Mouse (Mus musculus): ENCODE measurements around the gene Nphs1. TPM values are rescaled to one million over a fixed set of nuclear protein-coding genes. Genes with fewer than 3 reads are reported as not detected.

Nphs1 gene
- polyA plus RNA-seq, 1 experiment from 2014 or later, result 1.4 TPM

- ATAC-seq (ENCODE audit: low FRiP score, low TSS enrichment) (peak; percentile 87), DNase-seq (peak; percentile 92)
- Histone ChIP-seq H3K27ac (replicated peaks; ENCODE audit: low read depth, low read length) (peak within 1 kb of the TSS; percentile 98), H3K36me3 (ENCODE audit: control insufficient read depth, insufficient read depth, low read length) (peaks cover 31% of the 10 kb centered on the region), H3K4me1 (ENCODE audit: control insufficient read depth, insufficient read depth, low read length) (peaks cover 7% of the 10 kb centered on the region; the same call in 1 of the 2 replicates), H3K27me3 (ENCODE audit: control insufficient read depth, insufficient read depth, low read length) (no peaks in the 10 kb centered on the region), H3K9me3 (ENCODE audit: control insufficient read depth, low read length) (no peaks in the 10 kb centered on the region), H3K4me2 (ENCODE audit: low read length) (peak within 1 kb of the TSS; percentile 90), H3K9ac (replicated peaks; ENCODE audit: low read length) (peak within 1 kb of the TSS; percentile 99), H3K4me3 (replicated peaks; ENCODE audit: low read depth, low read length) (peak within 1 kb of the TSS; percentile 86)
- whole genome bisulfite sequencing, result under 1% methylated on average over 62 of the region's 72 CpGs
Observed at GRCm38 (mm10) chr7:30444971-30445751, 13.0 kb upstream of the Nphs1 start, which contains the start of gene Aplp1. TSS of gene Aplp1 (minus strand) at chr7:30445535.

GRCm38 (mm10) chr7:30450241-30450640 lies 7.9 kb upstream of the Nphs1 start:
- Histone ChIP-seq H3K27ac (replicated peaks; ENCODE audit: low read depth, low read length) (no peak overlapping the region), H3K4me3 (replicated peaks; ENCODE audit: low read depth, low read length) (no peak overlapping the region), H3K9ac (replicated peaks; ENCODE audit: low read length) (no peak overlapping the region), H3K4me1 (ENCODE audit: control insufficient read depth, insufficient read depth, low read length) (peaks cover 5% of the 10 kb centered on the region; the same call in 1 of the 2 replicates), H3K9me3 (ENCODE audit: control insufficient read depth, low read length) (no peaks in the 10 kb centered on the region), H3K27me3 (ENCODE audit: control insufficient read depth, insufficient read depth, low read length) (peaks cover 26% of the 10 kb centered on the region), H3K4me2 (ENCODE audit: low read length) (no peak overlapping the region), H3K36me3 (ENCODE audit: control insufficient read depth, insufficient read depth, low read length) (no peaks in the 10 kb centered on the region)
- ATAC-seq (ENCODE audit: low FRiP score, low TSS enrichment) (no peak), DNase-seq (no peak)
- 82% methylated on average over 7 of the region's 7 CpGs for WGBS

GRCm38 (mm10) chr7:30453327-30453726 lies 4.8 kb upstream of the Nphs1 start:
- Histone ChIP-seq H3K4me1 (ENCODE audit: control insufficient read depth, insufficient read depth, low read length) (peaks cover 20% of the 10 kb centered on the region), H3K4me2 (ENCODE audit: low read length) (peak overlapping the region; percentile 31), H3K9me3 (ENCODE audit: control insufficient read depth, low read length) (no peaks in the 10 kb centered on the region), H3K27me3 (ENCODE audit: control insufficient read depth, insufficient read depth, low read length) (peaks cover 42% of the 10 kb centered on the region), H3K4me3 (replicated peaks; ENCODE audit: low read depth, low read length) (no peak overlapping the region), H3K36me3 (ENCODE audit: control insufficient read depth, insufficient read depth, low read length) (no peaks in the 10 kb centered on the region), H3K9ac (replicated peaks; ENCODE audit: low read length) (no peak overlapping the region), H3K27ac (replicated peaks; ENCODE audit: low read depth, low read length) (no peak overlapping the region)
- DNase-seq (no peak), ATAC-seq (ENCODE audit: low FRiP score, low TSS enrichment) (no peak)
- WGBS, result 14% methylated on average over 25 of the region's 25 CpGs

GRCm38 (mm10) chr7:30453766-30454165 lies 4.3 kb upstream of the Nphs1 start:
- no peak overlapping the region for H3K9ac ChIP-seq (replicated peaks; ENCODE audit: low read length)
- peak overlapping the region; percentile 31 for H3K4me2 ChIP-seq (ENCODE audit: low read length)
- no peak overlapping the region for H3K4me3 ChIP-seq (replicated peaks; ENCODE audit: low read depth, low read length)
- peaks cover 42% of the 10 kb centered on the region for H3K27me3 ChIP-seq (ENCODE audit: control insufficient read depth, insufficient read depth, low read length)
- WGBS, result 3% methylated on average over 25 of the region's 25 CpGs
- DNase-seq, result peak; percentile 17
- ATAC-seq (ENCODE audit: low FRiP score, low TSS enrichment), result no peak
- no peaks in the 10 kb centered on the region for H3K9me3 ChIP-seq (ENCODE audit: control insufficient read depth, low read length)
- H3K27ac ChIP-seq (replicated peaks; ENCODE audit: low read depth, low read length), result no peak overlapping the region
- no peaks in the 10 kb centered on the region for H3K36me3 ChIP-seq (ENCODE audit: control insufficient read depth, insufficient read depth, low read length)
- peaks cover 24% of the 10 kb centered on the region for H3K4me1 ChIP-seq (ENCODE audit: control insufficient read depth, insufficient read depth, low read length)

GRCm38 (mm10) chr7:30454259-30454658 lies 3.9 kb upstream of the Nphs1 start:
- H3K4me1 ChIP-seq (ENCODE audit: control insufficient read depth, insufficient read depth, low read length), result peaks cover 24% of the 10 kb centered on the region
- no peaks in the 10 kb centered on the region for H3K9me3 ChIP-seq (ENCODE audit: control insufficient read depth, low read length)
- H3K36me3 ChIP-seq (ENCODE audit: control insufficient read depth, insufficient read depth, low read length), result no peaks in the 10 kb centered on the region
- ATAC-seq (ENCODE audit: low FRiP score, low TSS enrichment) (no peak), DNase-seq (no peak)
- no peak overlapping the region for H3K4me3 ChIP-seq (replicated peaks; ENCODE audit: low read depth, low read length)
- 12% methylated on average over 6 of the region's 6 CpGs for WGBS
- no peak overlapping the region for H3K9ac ChIP-seq (replicated peaks; ENCODE audit: low read length)
- H3K4me2 ChIP-seq (ENCODE audit: low read length), result no peak overlapping the region
- H3K27ac ChIP-seq (replicated peaks; ENCODE audit: low read depth, low read length), result no peak overlapping the region
- H3K27me3 ChIP-seq (ENCODE audit: control insufficient read depth, insufficient read depth, low read length), result peaks cover 44% of the 10 kb centered on the region

GRCm38 (mm10) chr7:30456487-30456886 lies 1.6 kb upstream of the Nphs1 start:
- under 1% methylated on average over 9 of the region's 9 CpGs for WGBS
- H3K4me3 ChIP-seq (replicated peaks; ENCODE audit: low read depth, low read length), result peak overlapping the region; percentile 16
- DNase-seq, result no peak
- H3K27me3 ChIP-seq (ENCODE audit: control insufficient read depth, insufficient read depth, low read length), result peaks cover 56% of the 10 kb centered on the region
- H3K4me2 ChIP-seq (ENCODE audit: low read length), result peak overlapping the region; percentile 55
- no peak for ATAC-seq (ENCODE audit: low FRiP score, low TSS enrichment)
- 0 out of 2 replicates have a peak overlapping the region, but pooled peaks have one; percentile 32 for H3K9ac ChIP-seq (replicated peaks; ENCODE audit: low read length)
- H3K27ac ChIP-seq (replicated peaks; ENCODE audit: low read depth, low read length), result no peak overlapping the region
- H3K9me3 ChIP-seq (ENCODE audit: control insufficient read depth, low read length), result no peaks in the 10 kb centered on the region
- no peaks in the 10 kb centered on the region for H3K36me3 ChIP-seq (ENCODE audit: control insufficient read depth, insufficient read depth, low read length)
- peaks cover 24% of the 10 kb centered on the region for H3K4me1 ChIP-seq (ENCODE audit: control insufficient read depth, insufficient read depth, low read length)

GRCm38 (mm10) chr7:30456911-30457628 lies 1.0 kb upstream of the Nphs1 start:
- H3K27me3 ChIP-seq (ENCODE audit: control insufficient read depth, insufficient read depth, low read length), result peaks cover 58% of the 10 kb centered on the region
- peaks cover 24% of the 10 kb centered on the region for H3K4me1 ChIP-seq (ENCODE audit: control insufficient read depth, insufficient read depth, low read length)
- DNase-seq (peak; percentile 52), ATAC-seq (ENCODE audit: low FRiP score, low TSS enrichment) (peak; percentile 15)
- H3K4me3 ChIP-seq (replicated peaks; ENCODE audit: low read depth, low read length), result peak overlapping the region; percentile 16
- under 1% methylated on average over 31 of the region's 31 CpGs for WGBS
- H3K9ac ChIP-seq (replicated peaks; ENCODE audit: low read length), result peak overlapping the region; percentile 32; the same call in 1 of the 2 replicates
- H3K9me3 ChIP-seq (ENCODE audit: control insufficient read depth, low read length), result no peaks in the 10 kb centered on the region
- H3K4me2 ChIP-seq (ENCODE audit: low read length), result peak overlapping the region; percentile 55
- H3K27ac ChIP-seq (replicated peaks; ENCODE audit: low read depth, low read length), result no peak overlapping the region
- H3K36me3 ChIP-seq (ENCODE audit: control insufficient read depth, insufficient read depth, low read length), result no peaks in the 10 kb centered on the region

GRCm38 (mm10) chr7:30459484-30459883 lies 1.4 kb downstream of the Nphs1 start:
- Histone ChIP-seq H3K27me3 (ENCODE audit: control insufficient read depth, insufficient read depth, low read length) (peaks cover 59% of the 10 kb centered on the region), H3K4me2 (ENCODE audit: low read length) (no peak overlapping the region), H3K4me1 (ENCODE audit: control insufficient read depth, insufficient read depth, low read length) (peaks cover 24% of the 10 kb centered on the region), H3K27ac (replicated peaks; ENCODE audit: low read depth, low read length) (no peak overlapping the region), H3K9me3 (ENCODE audit: control insufficient read depth, low read length) (no peaks in the 10 kb centered on the region), H3K4me3 (replicated peaks; ENCODE audit: low read depth, low read length) (no peak overlapping the region), H3K9ac (replicated peaks; ENCODE audit: low read length) (no peak overlapping the region), H3K36me3 (ENCODE audit: control insufficient read depth, insufficient read depth, low read length) (no peaks in the 10 kb centered on the region)
- DNase-seq (no peak), ATAC-seq (ENCODE audit: low FRiP score, low TSS enrichment) (no peak)
- WGBS, result 36% methylated on average over 6 of the region's 6 CpGs
